Mouse (Mus musculus) small intestine, adult 2 months (tissue): Measurements from ENCODE around the gene Mrpl9.

Experiments
- CTCF ChIP-seq: fragments of 200-500 bp; IDR thresholded peaks from 2 replicates; pipeline ENCODE4 v1.5.1; 2012; ENCODE audit warnings: low read depth, mild to moderate bottlenecking, control low read depth, inconsistent platforms, low read length, moderate library complexity, mixed read lengths; ENCODE audit not compliant: insufficient replicate concordance, insufficient read length; ENCODE audit errors: extremely low read depth
- POLR2A ChIP-seq: fragments of 200-500 bp; IDR thresholded peaks from 2 replicates; pipeline ENCODE4 v1.6.1; 2012; ENCODE audit warnings: low read depth, mild to moderate bottlenecking, control low read depth, inconsistent platforms, low read length, moderate library complexity

- TF ChIP-seq POLR2A, result no peak
- no peak for TF ChIP-seq CTCF
These were observed 22.7 kb downstream of the Mrpl9 start for GRCm38 (mm10) chr3:94465632-94466430.
